Mouse (Mus musculus): Measurements from ENCODE around the gene 1600014C23Rik.

The 1600014C23Rik gene

GRCm38 (mm10) chr17:45689120-45689519, 44.5 kb downstream of the 1600014C23Rik start:
- DNase-seq (ENCODE audit: low spot score in 2 of 2): no peak

DNA sequence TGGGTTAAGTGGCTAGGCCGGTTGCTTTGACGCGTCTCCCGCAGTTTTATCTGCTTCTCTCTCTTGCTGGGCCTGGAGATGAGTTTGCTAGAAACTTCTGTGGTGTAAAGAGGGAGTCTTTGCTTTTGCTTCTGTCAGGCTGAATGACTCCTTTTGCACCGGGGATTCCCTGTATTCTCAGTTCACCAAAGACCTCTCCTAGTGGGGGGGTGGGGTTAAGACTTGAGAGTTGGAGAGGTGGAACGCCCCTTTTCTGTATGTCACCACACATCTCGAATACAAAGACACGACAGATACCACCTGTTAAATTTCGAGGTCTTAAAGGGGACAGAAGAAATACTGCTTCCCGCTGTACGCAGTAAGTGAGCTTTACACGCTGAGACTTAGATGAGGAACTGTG, 46.9 kb downstream of the 1600014C23Rik start, which contains the start of gene Tmem63b:
TSS of gene Tmem63b (minus strand) at position 190 of the 400 bp plus-strand sequence.
- DNase-seq (ENCODE audit: low spot score in 2 of 2): no peak

DNA sequence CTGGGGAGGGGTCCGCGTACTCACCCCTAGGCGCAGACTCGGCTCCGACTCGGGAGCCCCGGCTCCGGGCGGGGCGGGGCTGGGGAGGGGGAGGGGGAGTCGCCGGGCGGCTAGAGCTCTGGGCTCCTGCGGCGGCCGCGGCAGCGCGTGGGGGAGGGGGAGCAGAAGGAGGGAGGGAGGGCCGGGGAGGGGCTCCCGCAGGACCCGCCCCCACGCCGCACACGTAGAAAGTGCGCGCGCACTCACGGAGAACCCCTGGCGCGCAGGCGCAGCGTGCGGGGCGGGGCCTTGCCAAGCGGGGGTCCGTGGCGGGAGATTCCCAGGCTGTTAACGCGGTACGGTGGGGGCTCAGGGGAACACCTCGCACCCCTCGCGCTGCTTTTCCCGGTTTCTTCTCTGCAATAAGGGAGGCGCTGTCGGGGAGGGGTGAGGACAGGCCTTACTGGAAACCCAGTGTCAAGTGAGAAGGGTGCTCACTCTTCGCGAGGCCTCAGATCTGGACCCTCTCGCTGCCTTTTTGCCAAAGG, 47.5 kb downstream of the 1600014C23Rik start, which contains the start of gene Mrpl14:
TSS of gene Mrpl14 (plus strand) at position 230 of the 527 bp plus-strand sequence.
- peak; percentile 58 to 82 for DNase-seq (ENCODE audit: low spot score in 2 of 2)

DNA sequence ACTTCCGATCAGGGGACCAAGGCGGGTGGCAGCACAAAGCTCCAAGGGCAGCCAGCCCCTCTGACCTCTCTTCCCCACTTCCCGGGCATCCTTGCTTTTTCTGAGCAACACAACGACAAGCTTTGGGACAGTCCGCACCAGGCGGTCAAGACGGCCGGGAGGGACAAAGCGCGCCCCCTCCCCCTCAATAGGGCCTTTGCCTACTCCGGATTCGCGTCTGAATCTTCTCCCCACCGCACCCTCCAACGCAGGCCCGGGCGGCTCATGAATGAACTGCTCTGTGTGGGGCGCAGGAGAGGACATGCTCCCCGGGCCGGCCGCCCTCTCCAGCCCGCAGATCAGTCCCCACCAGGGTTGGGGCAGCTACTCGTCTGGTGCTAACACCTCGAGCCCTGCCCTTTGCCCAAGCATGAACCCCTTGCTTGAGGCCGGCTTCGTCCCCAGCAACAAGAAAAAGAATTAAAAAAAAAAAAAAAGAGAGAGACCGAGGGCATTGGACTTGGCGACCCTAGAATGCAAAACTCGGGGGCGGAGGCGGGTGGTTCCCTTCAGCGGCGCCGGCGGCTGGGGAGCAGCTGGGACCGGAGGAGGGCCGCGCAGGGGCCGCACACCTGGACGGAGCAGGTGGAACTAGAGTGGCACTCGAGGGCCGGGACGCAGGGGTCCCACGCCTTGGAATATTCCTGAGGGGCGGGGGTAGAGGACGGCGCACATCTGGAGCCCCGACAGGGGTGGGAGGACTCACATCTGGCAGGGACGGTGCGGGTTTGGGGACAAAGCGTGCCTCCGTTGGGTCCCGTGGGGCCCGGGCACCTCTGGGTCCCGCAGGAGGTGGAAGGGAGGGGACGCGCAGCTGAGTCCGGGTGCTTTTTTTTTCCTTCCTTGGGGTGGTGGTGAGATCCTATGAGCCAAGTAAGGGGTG, 48.2 kb downstream of the 1600014C23Rik start:
- DNase-seq (ENCODE audit: low spot score in 2 of 2): peak in 1 of 2 experiments; percentile 50

GRCm38 (mm10) chr17:45684667-45685131, 48.9 kb downstream of the 1600014C23Rik start:
- DNase-seq (ENCODE audit: low spot score in 2 of 2): no peak
